Mouse (Mus musculus): Measurements from ENCODE around the gene Ankrd42.

GRCm38 (mm10) chr7:92669507-92670471 is 32.8 kb upstream of the Ankrd42 start, which contains the start of gene Pcf11:
- TF ChIP-seq CTCF (IDR thresholded peaks at IDR 0.05; ENCODE audit: low read depth, low read length) = no peak
- TF ChIP-seq GATA2 (IDR thresholded peaks at IDR 0.05; ENCODE audit: borderline replicate concordance, low read depth, low read length) = no peak
- TF ChIP-seq GATA1 (IDR thresholded peaks at IDR 0.05; ENCODE audit: borderline replicate concordance, low read length) = no peak
- TF ChIP-seq POLR2AphosphoS5 (IDR thresholded peaks at IDR 0.05; ENCODE audit: insufficient replicate concordance, low read depth, low read length) = no peak
- TF ChIP-seq TAL1 (conservative IDR thresholded peaks at IDR 0.05; ENCODE audit: low read depth, low read length) = no peak

All from G1E (cell line).